Mouse (Mus musculus): ENCODE results near the gene Igdcc3. TPM values are rescaled to one million over a fixed set of nuclear protein-coding genes. Genes with fewer than 3 reads are reported as not detected.

Igdcc3 gene
- total RNA-seq, 2 experiments from 2014 or later, result not detected

DNA sequence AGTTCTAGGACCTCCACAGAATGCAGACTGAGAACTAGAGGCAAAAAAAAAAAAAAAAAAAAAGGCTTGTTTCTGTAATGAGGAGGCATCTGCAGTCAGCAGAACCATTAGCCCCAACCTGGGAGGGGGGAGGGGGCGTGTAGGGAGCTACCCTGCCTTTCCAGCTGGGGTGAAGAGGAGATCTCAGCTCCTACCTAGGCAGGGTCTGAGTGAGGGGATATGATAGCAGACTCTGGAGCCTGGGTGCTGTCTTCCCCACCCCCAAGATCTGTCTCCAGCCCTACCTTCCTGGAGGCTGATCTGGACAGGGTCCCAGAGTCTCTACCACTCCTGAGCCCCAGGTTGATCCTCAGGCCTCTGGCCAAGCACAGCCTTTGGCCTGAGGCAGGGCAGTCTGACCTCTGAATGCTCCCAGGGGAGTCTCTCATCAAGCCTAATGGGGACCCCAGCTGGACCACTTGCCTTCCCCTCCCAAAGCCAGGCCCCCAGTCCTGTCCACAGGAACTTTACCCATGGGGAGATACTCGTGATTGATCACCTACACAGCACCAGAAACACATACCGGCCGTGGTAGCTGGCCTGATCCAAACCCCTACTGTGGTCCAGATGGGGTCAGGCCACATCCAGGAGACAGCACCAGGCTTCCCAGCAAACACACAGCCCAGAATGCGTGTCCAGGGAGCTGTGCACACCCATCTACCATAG is 34.4 kb downstream of the Igdcc3 start:
- no peak for ATAC-seq (ENCODE audit: poor library complexity, severe bottlenecking)

DNA sequence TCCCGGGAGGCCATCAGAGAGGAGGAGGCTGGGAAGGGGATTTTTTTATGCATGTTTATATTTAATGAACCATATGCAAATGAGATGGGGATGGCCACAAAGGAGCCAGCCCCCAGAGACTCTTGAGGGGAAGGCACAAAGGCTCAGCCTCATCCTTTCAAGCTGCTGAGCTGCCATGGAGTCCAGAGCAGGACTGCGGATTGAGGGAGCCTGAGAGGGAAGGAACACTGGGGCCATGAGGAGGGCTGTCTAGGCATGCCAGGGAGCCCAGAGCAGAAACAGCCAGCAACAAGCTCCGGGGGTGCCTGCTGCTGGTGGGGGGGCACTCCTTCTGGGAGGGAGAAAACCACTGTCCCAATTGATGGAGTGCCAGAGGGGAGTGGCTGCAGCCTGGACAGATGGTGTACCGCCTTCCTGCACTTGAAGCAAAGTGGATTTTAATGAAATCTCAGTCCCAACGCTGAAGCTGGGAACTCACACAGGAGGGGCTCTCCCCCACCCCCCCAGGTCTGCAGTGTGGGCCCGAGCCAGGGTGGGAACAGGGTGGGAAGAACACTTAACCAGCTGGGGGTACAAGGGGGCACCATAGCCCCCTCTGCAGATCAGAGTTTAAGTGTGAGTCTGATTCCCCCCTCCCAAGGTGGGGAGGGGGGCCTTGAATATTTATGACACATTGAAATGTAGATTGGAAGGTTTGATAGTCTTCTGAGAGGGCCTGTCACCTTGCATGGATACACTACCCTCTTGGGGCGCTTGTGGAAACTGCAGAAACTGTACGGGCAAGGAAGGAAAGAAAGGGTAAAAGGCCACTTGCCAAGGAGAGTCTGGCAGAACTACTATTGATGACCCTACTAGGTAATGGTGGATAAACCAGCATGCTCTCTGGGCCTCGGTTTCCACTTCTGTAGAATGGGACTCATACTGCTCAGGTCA is 35.2 kb downstream of the Igdcc3 start:
- no peak for ATAC-seq (ENCODE audit: poor library complexity, severe bottlenecking)

DNA sequence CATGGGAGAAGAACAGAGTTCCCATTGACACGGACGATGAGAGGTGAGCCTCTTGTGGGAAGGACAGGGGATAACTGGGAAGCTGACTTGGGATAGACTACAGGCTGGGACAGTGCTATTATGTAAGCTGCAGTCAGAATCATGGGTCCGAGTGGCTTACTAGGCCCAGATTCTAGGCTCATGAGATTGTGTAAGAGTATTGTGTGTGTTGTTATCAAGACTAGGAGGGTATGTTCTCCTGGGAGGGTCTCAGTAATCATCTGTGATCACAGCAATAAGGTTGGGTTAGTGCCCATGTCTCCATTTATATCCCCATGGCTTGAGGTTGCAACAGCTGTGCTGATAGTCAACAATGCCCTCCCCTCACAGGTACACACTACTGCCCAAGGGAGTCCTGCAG is 36.5 kb downstream of the Igdcc3 start:
- no peak for ATAC-seq (ENCODE audit: poor library complexity, severe bottlenecking)

DNA sequence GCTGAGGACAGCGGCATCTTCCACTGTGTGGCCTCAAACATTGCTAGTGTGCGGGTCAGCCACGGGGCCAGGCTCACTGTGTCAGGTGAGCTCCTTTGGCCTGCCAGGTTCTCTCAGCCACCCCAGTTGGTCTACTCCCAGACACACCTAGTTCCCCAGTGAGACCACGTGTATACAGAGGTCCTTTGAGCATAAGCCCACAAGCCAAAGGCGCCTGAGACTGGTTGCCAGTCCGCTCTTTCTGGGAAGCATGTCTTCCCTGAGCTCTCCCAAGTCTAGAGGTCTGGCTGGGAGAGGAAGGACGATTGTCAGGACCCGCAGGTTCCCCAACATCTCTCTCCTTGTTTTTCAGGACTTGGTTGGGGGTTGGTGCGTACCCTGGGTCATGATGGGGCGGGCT is 36.9 kb downstream of the Igdcc3 start:
- ATAC-seq (ENCODE audit: poor library complexity, severe bottlenecking), result no peak

DNA sequence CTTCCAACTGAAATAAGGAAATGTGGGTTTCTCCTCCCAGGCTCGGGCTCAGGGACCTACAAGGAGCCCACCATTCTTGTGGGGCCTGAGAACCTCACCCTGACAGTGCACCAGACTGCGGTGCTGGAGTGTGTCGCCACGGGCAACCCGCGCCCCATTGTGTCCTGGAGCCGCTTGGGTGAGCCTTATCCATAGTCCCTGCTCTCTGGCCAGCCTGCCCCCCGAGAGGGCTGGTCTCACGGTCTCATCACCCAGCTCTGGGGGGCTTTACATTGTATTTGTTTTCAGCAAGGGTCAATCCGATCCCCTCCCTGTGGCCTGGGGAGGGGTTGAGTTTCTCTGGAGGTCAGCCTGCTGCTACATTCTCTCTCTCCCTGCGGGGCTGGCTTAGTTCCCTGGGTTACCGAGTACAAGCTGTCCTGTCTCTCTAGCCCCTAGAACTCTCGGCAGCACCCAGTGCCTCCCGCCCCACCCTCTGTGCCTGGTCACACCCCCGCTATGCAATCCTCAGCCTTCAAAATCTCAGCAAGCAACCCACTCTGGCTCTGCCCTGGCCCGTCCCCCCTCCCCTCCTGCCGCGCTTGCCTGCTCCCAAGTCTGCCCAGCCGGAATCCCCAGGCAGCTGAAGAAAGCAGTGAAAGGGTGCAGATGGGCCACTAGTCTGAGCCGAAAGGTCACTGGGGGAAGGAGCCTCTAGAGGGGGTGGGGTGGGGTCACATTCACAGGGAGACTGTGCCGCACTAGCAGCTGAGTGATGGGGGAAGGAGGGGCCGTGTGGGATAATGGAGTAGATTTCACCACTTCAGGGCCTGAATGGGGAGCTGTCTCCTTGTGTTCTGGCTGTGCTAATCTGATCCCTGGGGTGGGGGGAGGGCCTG is 37.6 kb downstream of the Igdcc3 start:
- ATAC-seq (ENCODE audit: poor library complexity, severe bottlenecking), result no peak

DNA sequence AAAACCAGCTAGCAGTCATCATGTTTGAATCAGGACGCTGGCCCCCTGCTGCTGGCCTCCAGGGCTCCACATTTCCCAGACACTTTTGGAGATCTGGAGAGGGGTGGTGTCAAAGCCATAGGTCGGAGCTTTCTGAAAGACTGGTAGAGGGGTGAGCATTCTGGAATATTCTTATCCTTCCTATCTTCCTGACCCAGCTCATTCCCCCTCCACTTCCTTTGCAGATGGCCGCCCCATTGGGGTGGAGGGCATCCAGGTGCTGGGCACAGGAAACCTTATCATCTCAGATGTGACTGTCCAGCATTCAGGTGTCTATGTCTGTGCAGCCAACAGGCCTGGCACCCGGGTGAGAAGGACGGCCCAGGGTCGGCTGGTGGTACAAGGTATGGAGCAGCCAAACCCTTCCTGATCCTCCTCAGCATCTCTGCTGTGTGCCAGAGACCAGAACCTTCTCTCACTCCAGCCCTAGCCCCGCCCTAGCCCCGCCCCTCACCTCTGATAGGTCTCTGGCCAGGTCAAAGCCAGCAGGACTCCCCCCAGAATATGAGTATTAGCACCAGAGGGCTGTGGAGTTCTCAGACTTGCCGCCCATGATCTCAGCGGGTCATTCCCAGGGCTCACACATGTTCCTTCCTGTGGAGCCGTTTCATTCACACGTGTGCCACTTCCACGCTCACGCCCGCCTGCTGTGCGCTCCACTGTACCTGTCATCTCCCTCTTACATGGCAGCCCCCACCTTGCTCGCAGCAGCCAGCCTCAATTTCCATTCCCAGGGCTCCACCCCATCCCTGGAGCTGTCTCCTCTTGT is 39.0 kb downstream of the Igdcc3 start:
- ATAC-seq (ENCODE audit: poor library complexity, severe bottlenecking), result no peak

DNA sequence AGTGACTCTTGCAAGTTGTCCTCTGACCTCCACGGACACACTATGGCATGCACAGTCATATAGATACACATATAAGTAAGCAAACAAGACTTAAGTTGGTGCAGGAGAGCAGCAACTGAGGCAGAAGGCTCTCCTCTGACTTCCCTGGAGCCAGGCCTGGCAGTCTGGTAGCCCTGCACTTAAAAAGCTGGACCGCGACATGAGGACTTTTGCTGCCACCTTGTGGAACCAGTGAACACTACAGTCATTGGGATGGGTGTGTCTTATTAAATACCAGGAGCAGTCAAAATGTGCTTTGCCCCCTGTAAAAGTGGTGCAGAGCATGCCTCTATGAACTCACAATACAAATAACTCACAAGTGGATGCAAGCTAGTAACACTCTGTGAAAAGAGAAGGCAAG is 47.6 kb downstream of the Igdcc3 start:
- peak; percentile 88 for ATAC-seq (ENCODE audit: poor library complexity, severe bottlenecking)

DNA sequence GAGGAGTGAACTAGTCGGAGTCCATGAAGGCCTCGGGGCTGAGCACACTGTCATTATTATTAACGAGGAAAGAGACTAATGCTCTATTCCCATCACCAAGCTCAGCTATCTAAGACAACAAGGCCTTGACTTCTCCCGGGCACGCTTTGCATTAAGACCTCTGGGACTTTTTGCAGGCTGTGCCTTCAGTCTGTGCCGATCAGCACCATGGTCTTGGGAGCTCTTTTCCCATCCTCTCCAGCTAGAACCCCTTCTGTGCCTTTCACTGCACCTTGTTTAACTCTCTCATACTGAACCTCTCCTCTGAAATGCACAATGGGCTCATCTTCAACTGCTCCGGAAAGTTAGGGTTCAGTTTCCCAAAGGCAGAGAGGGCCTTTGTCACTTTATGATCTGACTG is 49.3 kb downstream of the Igdcc3 start:
- no peak for ATAC-seq (ENCODE audit: poor library complexity, severe bottlenecking)

DNA sequence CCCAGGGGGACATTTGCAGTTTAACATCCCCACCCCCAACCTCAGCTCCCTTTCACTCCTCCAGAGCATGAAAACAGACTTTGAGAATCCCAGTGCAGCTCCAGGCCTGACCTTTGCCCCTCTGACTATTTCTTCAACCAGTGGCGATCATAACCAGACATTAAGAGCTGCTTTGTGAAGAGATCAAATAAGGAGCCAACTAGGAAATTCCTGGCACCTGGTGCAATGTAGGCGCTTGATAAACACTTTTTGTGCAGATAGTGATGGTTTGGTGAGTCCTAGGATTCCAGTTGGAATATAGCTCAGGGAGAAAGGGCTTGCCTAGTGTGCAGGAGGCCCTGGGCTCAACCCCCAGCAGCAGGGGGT is 50.4 kb downstream of the Igdcc3 start:
- no peak for ATAC-seq (ENCODE audit: poor library complexity, severe bottlenecking)

DNA sequence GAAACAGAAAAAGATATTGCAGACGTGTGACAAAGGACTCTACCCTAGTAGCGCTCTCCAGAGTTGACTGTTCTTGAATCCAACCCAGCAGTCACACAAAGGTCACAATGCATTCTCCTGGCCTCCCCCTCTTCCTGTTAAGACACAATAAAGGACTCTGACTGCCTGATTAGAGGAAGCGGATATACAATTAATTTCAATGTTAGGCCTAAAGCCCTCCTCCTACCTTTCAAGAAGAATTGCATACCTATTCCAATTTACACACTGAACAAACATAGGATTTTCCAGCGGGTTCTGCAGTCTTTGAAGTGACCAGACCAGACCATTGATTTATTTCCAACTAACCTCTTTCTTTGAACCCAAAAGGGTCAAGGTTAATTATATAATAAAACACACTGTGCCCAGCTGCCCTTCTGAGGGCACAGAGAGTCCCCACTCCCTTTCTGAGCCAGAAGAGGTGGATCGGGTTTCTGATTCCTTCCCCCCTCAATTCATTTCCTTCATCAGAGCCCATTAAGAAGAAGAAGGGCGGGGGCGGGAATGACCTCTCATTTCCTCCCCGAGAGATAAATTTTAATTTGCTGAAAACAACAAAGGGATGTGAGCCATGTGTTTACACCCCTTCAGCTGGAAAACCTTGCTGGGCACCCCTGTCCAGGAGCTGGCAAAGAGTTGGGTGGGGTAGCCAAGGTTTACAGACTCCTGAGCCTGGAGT is 50.9 kb downstream of the Igdcc3 start:
- no peak for ATAC-seq (ENCODE audit: poor library complexity, severe bottlenecking)

DNA sequence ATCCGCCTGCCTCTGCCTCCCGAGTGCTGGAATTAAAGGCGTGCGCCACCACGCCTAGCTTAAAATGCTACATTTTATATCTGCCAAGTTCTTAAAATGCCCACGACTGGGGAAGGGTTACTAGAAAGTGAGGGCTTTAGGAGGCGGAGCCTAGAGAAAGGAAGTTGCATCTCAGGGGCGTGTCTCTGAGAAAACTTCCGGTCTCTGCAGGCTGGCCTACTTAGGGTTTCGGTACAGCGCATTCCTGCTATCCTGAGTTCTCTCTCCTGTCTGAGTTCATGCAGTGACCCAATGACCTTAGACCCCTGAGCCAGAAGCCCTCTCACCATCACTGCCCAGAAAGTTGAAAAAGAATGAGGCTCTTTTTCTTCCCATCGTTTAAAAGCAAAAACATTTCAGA is 52.2 kb downstream of the Igdcc3 start:
- no peak for ATAC-seq (ENCODE audit: poor library complexity, severe bottlenecking)

DNA sequence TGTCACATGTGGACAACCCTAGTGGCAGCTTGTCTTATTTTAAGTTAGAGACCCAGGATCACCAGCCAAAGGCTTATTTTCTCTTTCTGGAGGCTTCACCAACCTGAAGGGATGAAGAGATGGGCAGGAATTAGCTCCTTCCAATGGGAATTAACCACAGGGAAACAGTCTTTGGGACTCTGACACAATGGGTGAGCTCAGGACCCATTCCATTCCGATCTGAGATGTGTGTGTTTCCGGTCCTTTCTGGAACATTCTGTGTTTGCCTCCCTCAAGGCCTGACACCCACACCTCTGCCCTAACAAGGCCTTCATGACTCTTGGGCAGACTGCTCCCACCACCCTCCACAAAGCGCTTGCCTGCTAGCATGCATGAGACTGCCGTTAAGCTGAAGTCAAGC is 54.1 kb downstream of the Igdcc3 start, which contains the start of gene Parp16:
TSS of gene Parp16 (plus strand) at position 301 of the 400 bp plus-strand sequence.
- ATAC-seq (ENCODE audit: poor library complexity, severe bottlenecking), result no peak

DNA sequence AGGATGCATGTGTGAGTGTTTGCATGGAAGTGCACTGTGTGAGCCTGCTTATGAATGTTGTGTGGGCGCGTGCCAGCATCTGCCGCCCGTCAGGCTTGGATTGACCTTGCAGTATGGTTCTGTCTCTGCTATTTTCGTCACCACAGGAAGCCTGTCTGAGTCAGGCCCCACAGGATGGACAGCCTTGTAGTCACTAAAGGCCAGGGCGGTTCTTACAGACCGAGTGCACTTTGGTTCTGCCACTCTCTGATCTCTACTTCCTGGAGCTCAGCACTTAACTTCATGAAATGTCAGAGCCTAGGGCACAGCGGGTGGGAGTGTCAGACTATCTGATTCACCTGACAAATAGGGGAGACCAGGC is 54.6 kb downstream of the Igdcc3 start:
- peak; percentile 39 for ATAC-seq (ENCODE audit: poor library complexity, severe bottlenecking)

DNA sequence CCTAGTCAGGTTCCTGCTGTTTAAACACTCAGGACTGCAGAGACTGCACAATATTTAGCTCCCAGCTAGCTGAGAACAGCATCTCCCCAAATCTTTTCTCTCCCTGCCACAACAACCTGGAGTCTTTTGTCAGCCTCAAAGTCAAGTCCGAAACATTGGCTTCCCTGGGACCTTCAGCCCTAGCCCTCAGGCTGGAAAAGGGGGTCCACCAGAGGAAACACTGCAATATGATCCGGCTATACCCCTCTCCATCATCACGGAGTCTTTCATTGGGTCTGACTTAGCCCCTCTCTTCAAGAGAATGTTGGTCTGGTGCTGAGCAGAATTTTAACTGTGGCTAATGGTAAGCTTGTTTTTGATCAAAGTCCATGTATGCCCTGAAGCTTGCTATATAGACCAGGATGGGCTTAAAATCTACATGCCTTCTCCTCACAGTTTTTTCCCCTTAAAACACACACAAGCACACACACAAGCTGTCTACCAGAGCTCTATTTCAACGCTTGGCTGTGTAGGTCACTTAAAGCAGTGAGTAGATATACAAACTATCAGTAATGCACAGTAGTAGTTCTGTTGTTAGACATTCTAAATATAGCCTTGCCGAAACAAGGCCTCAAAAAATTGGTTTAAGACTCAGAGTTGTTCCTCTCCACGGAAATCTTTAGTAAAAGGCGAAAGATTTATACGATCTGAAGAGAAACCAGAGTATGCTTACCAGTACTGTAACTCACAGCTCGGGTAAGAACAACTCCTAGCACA is 55.2 kb downstream of the Igdcc3 start:
- peak; percentile 51 for ATAC-seq (ENCODE audit: poor library complexity, severe bottlenecking)

DNA sequence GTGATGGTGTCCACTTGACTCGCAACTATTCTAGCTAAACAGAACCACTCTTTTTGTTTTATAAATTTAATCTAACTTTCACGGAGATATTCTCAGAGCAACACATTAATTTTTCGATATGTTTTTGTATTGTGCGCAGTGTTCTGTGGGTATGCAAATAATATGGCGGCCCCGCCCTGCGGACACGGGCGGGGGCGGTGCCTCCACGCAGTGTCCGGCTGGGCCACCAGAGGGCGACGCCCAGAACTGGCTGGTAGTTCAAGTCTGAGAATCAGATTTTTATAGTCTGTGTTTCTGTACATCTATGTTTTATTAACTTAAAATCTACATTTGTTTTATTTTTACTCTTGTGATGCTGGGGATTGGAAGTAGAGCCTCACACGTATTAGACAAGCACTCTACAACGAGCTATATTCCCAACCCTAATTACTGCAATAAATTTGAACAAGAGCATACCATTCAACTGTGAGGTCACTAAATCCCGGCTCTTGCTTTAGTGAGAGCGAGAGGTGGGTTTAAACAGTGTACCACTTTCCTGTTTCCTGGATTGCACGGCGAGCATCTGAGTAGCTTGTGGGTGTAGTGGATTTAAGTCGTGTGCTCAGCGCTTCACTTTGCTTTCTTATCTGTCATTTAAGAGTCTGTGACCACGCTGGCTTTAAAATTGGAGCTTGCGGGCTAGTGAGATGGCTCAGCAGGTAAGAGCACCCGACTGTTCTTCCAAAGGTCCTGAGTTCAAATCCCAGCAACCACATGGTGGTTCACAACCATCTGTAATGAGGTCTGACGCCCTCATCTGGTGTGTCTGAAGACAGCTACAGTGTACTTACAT is 56.0 kb downstream of the Igdcc3 start:
- ATAC-seq (ENCODE audit: poor library complexity, severe bottlenecking), result peak; percentile 63

DNA sequence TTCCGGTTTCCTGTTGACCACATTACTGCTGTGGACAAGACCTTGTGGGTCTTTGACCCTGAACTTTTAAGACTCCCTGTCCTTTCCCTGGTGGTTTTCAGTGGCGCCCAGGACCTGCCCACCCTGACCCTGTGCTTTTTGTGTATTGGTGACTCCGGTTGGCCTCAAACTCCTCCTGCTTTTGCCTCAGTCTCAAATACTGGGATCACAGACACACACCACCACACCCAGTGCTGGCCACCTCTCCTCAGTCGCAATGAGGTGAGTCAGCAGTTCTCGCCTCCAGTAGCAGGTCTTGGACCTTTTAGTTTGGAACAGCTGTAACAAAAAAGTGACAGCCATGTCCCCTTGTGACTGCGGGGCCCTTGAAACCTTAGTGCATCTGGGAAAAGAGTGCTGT is 56.8 kb downstream of the Igdcc3 start:
- no peak for ATAC-seq (ENCODE audit: poor library complexity, severe bottlenecking)

DNA sequence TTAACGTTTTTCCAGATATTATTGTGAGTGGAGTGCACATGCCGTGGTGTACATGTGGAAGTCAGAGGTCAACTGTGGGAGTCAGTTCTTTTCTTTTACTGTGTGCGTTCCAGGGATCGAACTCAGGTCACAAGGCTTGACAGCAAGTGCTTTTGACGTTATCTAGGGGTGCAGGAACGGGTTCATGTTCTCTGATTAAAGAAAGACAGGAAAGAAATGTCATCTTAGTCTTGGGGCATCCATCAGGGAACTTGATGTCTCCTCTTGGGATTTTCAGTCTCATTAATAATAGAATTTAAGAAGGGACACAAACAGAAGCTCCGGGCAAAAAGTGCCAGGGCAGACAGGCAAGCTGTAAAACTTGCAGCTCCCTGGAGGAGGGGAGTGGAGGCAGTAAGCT is 58.7 kb downstream of the Igdcc3 start:
- ATAC-seq (ENCODE audit: poor library complexity, severe bottlenecking), result no peak

DNA sequence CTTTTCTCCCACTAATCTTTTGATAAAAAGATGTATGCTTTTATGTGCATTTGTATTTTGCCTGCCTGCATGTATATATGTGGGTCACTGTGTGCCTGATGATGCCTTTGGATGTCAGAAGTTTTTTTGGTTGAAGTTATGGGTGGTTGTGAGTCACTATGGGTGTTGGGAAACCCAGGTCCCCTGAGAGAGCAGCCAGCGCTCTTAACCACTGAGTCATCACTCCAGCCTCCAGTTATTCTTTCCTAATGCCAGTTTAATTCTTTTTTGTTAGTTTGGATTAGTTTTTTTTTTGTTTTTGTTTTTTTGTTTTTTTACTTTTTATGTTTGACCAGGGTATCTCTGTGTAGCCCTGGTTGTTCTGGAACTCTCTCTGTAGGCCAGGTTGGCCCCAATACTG is 59.6 kb downstream of the Igdcc3 start:
- ATAC-seq (ENCODE audit: poor library complexity, severe bottlenecking), result no peak

Data from megakaryocyte, adult 5-6 weeks (primary cell).